Mouse (Mus musculus) urinary bladder, postnatal 36 days (tissue): Measurements from ENCODE around the gene Pomp.

ENCODE experiments used
- DNase-seq, 2 experiments: peaks; one replicate each; pipeline ENCODE4 v3.0.0; 2022; ENCODE audit warnings: low spot score in 2 of 2, mixed read lengths in 1 of 2

Gene Pomp

GRCm38 (mm10) chr5:147860449-147861261 lies at the start of gene Pomp:
Gene Pomp, plus strand, starts transcription at chr5:147860461.
- DNase-seq: peak; percentile 86 to 90

GRCm38 (mm10) chr5:147812255-147813040 lies 47.8 kb upstream of the Pomp start:
- no peak for DNase-seq

GRCm38 (mm10) chr5:147814971-147815370 lies 45.3 kb upstream of the Pomp start:
- DNase-seq: no peak

- no peak for DNase-seq
Measured at GRCm38 (mm10) chr5:147815592-147815991, 44.7 kb upstream of the Pomp start.

- no peak for DNase-seq
Measured at GRCm38 (mm10) chr5:147816465-147816864, 43.8 kb upstream of the Pomp start.

GRCm38 (mm10) chr5:147817747-147818496 lies 42.3 kb upstream of the Pomp start:
- DNase-seq: no peak

- DNase-seq: no peak
Measured at GRCm38 (mm10) chr5:147818866-147819265, 41.4 kb upstream of the Pomp start.

- no peak for DNase-seq
Measured at GRCm38 (mm10) chr5:147819895-147820294, 40.4 kb upstream of the Pomp start.

- DNase-seq: no peak
Measured at GRCm38 (mm10) chr5:147824021-147824605, 36.1 kb upstream of the Pomp start.

GRCm38 (mm10) chr5:147825375-147825969 lies 34.8 kb upstream of the Pomp start:
- no peak for DNase-seq

- DNase-seq: no peak
Measured at GRCm38 (mm10) chr5:147826091-147826490, 34.2 kb upstream of the Pomp start.

- no peak for DNase-seq
Measured at GRCm38 (mm10) chr5:147826546-147826945, 33.7 kb upstream of the Pomp start.

GRCm38 (mm10) chr5:147828846-147829245 lies 31.4 kb upstream of the Pomp start:
- DNase-seq: no peak

- no peak for DNase-seq
Measured at GRCm38 (mm10) chr5:147832842-147833241, 27.4 kb upstream of the Pomp start.

GRCm38 (mm10) chr5:147834841-147835500 lies 25.3 kb upstream of the Pomp start:
- DNase-seq: no peak

GRCm38 (mm10) chr5:147839418-147839817 lies 20.8 kb upstream of the Pomp start:
- DNase-seq: no peak

GRCm38 (mm10) chr5:147843340-147843739 lies 16.9 kb upstream of the Pomp start:
- DNase-seq: no peak

GRCm38 (mm10) chr5:147845319-147845718 lies 14.9 kb upstream of the Pomp start:
- DNase-seq: no peak

- no peak for DNase-seq
Measured at GRCm38 (mm10) chr5:147847361-147847760, 12.9 kb upstream of the Pomp start.

GRCm38 (mm10) chr5:147848164-147848863 lies 11.9 kb upstream of the Pomp start:
- DNase-seq: peak; percentile 63 to 65
